Mouse (Mus musculus) urinary bladder, adult 18-20 months (tissue): ENCODE measurements around the gene Skp1a.

Source experiments
- DNase-seq, 2 experiments: peaks; one replicate each; pipeline ENCODE4 v3.0.0; 2022; ENCODE audit warnings: low spot score in 2 of 2, mixed read lengths in 2 of 2

The Skp1a gene

DNA sequence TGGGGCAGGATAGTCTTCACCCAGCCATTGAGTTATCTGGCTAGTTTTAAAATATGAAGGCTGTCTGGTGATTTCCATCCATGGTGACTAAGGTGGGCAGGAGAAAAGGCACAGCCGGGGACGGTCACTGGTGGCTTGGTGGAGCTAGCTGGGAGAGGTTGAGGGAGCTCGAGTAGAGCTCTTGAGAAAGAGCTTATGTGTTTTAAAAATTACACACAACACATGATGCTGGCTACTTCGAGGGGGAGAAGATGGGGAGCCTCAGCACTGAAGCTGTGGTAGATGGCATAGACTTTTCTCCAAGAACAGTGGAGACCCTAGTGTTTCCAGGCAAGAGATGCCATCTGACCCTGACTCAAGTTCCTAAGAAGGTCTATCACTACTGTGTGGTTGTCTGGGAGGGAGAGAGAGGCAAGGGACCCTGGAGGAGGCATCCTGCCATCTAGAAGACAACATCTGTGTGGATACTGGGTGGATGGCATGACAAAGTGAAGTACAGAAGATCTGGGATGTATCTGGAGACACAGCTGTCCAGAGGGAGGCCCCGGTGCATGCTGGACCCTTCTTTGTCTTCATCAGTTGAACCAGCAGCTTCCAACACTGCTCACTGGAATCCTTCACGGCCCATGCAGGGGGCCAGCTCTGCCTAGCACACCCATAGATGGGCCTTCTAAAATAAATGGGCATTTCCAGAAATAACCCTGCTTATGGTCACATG lies 45.8 kb downstream of the Skp1a start:
- no peak for DNase-seq

DNA sequence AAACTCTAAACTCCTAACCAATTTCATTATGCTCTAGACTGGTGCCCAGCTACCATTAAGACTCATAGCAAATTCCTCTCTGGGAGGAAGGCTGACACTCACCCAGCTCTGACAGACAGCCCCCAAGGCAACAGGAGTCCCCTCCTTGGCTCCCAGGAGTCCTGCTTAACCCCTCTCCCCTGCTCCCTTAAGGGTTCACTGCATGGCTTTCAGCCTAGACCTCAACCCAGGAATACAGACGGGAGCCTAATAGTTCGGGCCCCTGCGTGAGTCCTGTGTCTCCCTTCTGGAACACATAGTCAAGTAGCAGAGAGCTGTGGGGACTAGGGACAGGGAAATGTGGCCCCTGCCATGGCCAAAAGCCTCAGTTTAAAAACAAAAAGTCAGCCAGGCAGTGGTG lies 46.4 kb downstream of the Skp1a start:
- no peak for DNase-seq

DNA sequence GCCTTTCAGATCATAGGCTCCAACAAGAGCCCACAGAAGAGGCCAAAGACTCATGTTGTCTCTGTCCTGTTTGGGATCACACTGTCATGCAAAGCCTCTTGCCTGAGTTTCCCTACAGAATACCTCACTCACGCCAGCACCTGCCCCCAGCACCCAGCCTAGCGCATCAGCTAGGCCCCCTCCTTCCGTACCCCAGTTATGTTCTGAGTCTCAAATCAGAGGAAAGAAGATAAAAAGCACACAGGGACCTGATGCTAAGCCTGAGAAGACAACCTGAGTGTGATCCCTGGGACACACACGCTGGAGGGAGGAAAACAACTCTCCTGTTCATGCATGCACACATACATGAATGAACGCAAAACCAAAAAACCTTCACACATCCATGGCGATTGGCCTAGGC lies 47.2 kb downstream of the Skp1a start:
- no peak for DNase-seq

DNA sequence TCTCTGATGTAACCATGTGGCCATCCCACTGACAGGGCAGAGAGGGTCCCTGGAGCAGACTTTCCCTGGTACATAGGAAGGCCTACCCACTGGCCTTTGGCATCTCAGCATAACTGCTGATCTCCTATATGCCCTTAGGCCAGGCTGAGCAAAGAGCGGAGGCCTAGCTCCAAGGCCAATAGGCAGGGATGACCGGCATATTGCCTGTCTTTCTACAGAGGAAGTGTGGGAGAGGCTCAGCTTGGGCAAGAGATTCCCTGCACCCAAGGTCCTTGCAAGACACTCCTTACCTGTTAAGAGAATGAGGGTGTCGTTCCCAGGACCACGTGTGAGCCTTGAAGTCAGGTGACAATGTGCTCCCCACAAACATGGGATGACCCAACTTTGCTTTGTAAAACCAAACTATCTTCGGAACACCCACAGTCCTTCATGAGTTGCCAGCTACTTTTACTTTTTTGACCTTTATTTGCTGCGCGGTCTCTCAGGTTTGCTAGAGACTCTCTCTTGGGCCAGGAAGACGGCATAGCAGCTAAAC lies 47.9 kb downstream of the Skp1a start:
- DNase-seq: no peak

DNA sequence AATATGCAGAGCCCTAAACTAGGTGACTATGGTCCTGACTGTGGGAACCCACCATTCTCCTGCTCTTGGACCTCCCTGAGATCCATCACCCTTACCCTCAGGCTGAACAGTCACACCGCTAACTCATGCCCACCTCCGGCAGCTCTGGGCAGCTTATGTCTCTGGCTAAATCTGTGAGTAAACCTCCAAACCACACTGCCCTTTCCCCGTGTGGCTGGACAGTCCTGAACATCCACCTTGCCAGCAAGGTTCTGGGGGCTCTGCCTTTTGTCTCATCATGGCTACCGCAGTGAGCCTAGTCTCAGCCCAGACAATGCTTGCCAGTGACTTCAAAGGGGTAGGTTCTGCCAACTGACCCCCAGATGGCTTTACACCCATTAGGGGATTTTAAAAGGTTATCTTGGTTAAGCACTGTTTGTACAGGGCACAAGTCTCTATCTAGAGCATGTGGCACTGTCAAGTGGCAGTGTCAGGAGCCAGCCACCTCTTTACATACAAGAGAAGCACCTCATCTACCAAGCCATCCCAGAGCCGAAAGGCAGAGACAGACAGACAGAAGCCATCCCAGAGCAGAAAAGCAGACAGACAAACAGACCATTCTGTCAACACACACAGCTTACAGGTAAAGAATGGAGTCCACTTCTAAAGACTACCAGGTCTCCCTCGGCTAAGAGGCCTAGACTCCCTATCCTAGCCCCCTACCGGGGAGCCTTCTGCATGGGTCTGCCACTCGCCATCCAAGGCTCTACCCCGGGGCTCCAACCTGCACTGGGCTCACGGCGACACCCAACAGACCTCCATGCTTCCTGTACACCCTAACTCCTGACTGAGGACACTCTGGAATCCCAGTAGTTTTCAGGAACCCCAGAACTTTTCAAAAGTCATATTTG lies 49.0 kb downstream of the Skp1a start:
- DNase-seq: no peak

DNA sequence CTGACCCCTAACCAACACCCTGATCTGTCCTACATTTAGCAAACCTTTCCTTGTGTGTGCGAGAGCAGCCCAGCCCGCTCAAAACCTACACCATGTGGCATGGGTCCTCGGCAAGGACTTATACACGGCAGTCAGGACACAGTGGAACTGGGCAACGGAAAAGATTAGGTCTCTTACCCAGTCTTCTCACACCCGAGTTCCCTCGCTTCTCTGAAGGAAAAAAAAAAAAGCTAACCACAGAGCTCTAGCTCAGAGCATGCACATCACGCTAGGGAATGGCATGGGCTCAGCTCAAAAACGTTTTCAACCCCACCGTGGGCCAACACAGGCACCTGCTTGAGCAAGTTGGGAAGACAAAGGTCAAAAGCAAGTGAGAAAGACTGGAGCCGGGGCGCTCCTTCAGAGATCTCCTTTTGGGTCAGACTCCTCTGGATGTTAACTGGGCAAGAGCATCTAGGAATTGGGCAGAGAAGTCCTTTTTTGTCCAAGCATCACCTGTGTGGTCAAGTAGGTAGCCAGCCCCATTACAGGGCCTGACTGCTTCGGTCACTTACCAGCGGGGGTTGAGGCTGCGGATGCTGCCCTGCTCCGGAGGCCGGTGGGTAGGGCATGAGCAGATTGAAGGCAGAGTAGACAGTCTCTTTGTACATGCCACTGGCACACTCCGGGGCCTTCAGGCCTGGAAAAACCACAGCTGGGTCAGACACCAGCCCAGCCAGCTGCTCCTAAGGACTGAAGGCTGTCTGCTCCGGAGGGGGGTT lies 50.0 kb downstream of the Skp1a start:
- no peak for DNase-seq

DNA sequence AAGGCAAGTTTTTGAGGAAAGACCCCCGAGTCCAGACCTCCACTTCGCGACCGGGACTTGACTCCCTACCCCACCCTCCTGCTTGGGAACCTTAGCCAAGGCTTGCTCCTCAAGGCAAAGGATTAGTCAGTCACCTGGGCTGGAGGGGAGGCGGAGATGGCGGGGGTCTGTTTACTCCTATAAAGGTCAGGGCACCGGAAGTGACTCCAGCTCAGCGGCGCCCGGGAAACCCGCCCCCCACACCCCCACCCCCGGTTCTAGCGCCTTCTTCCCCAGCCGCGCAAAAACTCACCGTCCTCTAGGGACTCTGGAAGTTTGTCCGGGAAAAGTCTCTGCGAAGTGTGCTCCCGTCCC lies 50.6 kb downstream of the Skp1a start:
- no peak for DNase-seq

DNA sequence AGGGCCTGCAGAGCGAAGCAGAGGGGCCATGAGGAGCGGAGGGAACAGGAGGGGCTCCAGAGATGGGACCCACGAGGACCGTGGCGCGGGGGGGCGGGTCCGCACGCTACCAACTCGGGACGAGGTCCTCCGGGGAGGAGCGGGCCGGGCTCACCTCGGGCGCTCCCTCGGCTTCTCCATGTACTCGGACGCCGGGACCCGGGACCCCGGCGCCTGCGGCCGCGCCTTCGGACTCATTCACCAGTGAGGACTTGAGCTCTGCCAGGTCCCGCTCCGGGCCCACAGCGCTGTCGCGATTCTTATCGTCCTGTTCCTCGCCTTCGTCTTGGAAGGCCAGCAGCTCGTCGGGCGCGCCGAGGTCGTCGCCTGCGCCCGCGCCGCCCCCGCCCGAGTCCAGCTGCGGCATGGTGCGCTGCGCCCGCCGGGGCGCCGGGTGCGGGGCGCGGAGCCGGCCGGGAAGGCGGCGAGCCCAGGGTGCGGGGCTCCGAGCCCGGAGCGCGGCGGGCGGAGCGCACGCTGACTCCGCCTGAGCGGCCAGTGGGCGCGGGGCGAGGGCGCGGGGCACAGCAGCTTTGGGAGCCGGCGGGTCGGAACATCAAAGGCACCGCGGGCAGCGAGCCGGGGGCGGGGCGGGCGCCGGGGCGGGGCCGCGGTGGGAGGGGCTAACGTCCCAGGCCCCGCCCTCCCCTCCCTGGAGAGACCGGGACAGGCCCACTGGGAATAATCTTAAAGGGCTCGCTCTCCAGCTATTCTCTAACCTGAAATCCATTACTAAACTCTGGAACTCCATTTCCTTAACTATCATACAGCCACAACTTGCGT lies 51.2 kb downstream of the Skp1a start, which contains the start of gene Tcf7:
Gene Tcf7 (minus strand): TSS at position 241 of the 822 bp plus-strand sequence.
- DNase-seq: peak; percentile 44 to 53

DNA sequence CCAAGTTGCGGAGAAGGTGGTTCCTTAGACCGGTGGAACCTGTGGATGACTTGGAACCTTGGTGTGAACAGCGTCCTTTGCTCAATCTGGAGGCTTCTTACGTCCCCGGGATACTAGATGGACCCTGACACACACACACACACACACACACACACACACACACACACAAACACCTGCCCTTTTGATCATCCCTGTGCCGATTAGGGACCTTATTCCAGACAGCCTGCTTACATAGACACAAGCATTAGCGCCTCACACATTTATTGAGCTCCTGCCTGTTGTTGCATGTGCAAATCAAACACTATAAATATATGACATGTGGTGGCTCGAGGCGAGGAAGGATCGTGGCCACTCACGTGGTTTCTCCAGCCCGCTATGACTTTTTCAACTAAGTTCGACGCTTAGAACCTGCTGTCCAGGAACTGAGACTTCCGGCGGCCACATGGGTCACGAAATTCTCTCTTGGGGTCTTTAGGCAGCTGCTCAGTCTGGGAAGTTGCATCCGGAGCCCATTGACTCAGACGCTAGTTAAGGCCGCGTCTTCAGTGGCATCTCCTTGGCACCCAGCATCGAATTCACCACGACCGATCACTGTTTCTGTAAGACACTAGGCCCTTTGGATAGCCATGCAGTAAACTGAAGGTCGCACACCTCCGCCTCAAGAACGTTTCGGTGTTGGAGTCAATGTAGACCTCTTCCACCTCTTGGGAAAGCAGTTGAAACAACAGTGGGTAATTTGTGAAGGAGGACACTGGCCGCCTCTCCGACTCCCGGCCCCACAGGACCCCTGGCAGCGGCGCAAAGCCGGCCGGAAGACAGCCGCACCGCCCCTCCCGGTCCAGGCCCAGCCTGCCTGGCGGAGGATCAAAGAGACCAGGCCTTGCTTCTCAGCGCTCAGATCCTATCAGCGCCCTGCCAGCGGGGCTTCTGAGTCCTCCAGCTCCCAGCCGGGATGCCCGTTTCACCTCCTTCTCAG lies 52.1 kb downstream of the Skp1a start:
- DNase-seq: no peak

DNA sequence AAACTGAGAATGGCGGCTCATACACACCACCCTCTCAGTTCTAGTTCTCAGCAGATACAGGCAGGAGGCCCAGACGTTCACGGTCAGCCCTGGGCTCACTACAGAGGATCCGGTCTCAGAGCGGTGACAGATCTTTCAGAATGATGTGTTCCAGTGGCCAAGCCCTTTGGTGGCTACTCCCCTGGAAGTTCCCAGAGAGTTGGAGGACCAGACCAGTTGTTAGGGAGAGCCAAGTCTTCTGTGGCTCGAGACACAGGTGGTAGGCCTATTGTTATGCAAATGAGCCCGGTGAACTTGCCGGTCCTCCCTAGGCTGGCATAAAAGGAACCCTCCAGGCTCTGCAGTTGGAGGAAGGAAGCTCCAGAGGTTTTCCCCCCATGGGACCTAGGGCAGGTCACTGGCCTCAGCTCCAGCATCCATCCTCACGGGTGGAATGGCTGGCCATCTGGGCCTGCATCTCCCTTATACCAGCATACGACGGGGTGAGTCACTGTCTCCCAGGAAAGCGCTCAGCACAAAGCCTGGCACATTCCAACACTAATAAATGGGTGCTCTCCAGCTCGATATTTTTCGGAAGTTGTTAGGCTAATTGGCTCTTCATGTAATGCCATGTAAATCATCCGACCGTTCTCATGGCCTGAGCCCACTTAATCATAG lies 54.6 kb downstream of the Skp1a start:
- DNase-seq: no peak

DNA sequence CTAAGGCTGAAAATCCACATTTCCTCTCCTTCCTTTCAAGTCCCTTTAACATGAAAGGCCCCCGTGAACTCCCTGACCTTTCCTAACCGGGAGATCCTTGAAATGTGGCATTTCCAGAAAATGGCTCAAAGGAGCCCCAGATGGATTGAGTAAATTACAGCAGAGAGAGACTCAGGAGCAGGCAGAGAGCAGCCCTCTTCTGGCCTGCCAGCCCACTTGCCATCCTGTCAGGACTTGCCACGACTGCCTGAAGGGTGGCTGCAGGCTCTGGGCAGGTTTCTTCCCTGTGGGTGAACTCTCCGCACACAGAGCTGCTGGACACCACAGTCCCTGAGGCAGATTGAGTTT lies 55.1 kb downstream of the Skp1a start:
- no peak for DNase-seq

DNA sequence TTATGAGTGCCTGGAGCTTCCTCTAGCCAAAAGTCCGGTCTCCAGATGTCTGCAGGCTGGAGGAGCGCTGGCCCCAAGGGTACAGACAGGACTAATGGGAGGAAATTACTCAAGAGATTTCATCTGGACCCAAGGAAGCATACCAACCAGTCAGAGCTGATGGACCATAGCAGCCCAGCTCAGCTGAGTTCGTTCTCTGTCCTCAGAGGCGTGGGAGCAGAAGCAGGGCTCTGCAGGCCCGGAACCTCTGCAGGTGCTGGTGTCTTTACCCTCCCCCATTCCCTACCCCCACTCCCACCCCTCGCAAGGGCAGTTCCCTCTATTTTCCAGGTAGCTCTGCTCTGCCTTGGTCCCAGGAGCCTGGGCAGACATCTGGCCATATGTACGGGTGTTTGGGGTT lies 60.6 kb downstream of the Skp1a start:
- no peak for DNase-seq

DNA sequence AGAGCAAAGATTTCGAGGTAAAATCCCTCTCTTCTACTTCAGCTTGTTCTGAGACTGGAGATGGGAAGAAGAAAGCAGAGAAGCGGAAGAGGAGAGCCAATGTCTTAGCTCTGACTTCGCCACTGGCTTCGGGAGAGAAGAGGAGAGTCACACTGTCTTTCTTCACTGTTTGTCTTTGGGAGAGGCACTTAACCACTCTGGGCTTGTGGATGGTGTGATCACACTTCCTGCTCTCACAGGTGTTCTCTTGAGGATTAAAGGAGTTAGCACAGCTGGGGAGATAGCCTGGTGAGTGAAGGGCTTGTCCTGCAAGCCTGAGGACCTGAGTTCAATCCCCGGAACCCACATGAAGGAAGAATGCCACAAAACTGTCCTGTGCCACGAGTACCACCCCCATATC lies 61.1 kb downstream of the Skp1a start:
- no peak for DNase-seq

DNA sequence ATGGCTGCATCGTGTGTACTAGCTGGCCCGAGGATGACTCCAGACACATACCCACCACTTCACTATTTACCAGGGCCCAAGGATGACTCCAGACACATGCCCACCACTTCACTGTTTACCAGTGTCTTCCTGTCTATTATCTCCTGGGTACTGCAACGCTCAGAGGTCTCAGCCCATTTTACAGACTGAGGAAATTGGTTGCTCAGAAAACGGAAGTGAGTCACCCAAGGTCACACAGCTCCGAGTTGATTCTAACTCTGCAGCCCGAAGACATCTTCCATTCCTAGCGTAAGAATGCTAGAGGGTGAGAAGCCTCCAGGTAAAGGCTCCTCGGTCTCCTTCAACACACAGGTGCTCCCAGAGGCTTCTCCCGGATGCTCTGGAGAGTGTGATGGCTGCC lies 62.3 kb downstream of the Skp1a start:
- DNase-seq: no peak
